Mouse (Mus musculus) mammary gland, adult 2 months (tissue): ENCODE measurements around the gene Rps25. TPM values are rescaled to one million over a fixed set of nuclear protein-coding genes. Genes with fewer than 3 reads are reported as not detected.

ENCODE experiments used
- polyA plus RNA-seq: library from polyadenylated mRNA; depleted of rRNA; stranded (reverse); fragments of >200 nt; gene quantifications from 2 replicates; pipeline ENCODE4 v1.2.3, GENCODE M21; 2012; ENCODE audit warnings: low replicate concordance; rRNA removed

Rps25 gene
- polyA plus RNA-seq: 108 and 225 TPM in 2 replicates

DNA sequence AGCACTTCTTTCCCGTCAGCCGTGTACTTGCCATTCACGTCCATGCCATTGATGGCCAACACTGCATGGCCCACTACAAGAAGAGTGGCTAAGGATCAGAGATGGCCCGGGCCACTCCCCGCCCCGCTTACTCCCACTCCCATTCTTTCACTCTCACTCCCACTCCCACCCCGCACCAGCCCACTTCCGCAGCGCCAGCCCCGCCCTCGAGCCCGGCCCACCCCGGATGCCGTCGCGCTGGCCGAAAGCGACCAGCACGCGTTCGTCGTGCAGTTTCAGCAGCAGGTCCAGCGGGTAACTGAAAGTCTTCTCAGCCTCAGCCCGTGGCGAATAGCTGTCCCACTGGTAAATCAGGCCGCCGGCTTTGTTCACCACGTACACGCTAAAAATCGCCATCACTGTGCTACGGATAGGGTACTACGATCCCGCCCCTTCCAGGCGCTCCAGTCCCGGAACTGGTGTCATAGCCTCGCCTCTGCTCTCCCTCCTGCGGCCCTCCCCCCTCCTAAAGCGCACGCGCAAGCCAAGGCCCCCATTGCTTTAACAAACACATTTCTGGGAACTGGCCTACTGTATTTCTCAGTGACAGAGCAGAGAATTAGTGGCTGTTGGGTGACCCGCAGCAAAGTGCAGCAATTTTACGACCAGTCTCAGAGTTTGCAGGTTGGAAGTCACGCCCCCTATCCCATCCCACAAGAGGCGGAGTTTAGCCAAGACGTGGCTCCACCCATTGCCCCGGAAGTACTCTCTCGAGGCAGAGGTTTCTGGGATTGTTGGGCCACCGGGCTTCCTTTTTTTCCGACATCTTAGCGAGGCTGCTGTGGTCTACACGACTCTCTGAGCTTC is at the start of gene Rps25, which contains the start of gene Trappc4:
Rps25 (plus strand) TSS at position 234 of the 846 bp plus-strand sequence.
Trappc4 (minus strand) TSS at position 695 of the 846 bp plus-strand sequence.

DNA sequence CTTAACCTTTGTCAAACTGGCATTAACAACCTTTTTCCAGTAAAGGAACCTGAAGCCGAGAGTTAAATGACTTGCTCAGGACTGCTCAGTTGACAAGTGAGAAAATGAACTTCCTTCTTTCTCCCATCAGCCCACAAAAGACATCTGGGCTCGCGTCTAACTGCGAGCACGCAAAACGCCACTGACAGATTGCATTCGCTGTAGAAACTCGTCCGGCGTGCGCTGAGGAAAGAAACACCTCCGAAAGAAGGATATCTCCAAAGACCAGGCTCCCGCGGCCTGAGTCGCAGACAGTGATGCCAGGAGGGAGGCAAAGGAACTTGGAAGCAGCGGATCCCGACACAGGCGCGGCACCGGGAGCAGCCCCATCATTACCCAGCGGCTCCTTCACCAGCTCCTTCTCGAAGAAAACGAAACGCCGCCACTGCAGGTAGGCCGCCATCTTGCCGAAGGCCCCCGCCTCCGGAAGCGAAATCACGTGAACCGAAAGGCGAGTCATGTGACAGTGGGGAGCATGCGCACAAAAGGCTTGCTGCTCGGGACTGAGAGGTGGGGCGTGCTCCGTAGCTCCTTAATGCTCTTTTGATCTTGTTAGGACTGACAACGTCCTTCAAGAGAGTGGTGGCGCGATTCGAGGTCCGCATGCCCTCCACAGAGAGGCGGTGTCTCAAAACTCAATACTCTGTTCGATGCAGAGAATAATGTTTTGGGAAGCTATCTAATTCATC is 45.6 kb upstream of the Rps25 start, which contains the start of gene Vps11:
Vps11 (minus strand) TSS at position 481 of the 728 bp plus-strand sequence.

DNA sequence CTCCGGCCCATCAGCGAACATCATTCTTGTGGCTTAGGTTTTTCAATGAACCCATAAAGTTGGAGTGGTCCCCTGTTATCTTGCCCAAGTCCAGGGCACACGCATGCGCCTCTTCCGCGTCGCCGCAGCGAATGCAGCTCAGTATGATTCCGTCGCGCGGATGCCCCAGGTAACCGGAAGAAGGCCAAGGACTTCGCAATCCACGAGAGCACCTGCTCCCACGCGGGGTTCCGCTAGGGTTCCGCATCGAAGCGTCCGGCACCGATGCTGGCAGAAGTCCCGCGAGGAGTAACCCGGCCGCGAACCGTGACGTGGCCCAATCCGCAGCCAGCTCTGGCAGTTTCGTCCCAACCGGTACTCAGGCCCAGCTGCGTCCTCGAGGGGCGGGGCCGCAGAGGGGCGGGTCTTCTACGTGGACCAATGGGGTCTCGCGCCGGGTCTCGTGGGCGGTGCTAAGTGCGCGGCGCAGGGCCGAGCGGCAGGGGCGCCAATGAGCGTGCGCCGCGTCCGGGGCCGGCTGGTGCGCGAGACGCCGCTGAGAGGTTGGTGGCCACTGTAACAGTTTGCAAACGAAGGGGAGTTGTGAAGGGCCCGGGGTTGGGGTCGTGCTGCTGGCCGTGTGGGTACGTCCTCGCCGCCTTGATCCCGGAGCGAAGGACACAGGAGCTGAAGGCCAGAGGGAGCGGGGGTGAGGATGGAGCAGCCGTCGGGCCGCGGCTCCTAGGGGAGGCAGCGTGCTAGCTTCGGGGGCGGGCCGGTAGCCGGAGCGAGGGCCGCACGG is 27.7 kb upstream of the Rps25 start, which contains the start of gene Hyou1:
Hyou1 (plus strand) TSS at position 437 of the 781 bp plus-strand sequence.

DNA sequence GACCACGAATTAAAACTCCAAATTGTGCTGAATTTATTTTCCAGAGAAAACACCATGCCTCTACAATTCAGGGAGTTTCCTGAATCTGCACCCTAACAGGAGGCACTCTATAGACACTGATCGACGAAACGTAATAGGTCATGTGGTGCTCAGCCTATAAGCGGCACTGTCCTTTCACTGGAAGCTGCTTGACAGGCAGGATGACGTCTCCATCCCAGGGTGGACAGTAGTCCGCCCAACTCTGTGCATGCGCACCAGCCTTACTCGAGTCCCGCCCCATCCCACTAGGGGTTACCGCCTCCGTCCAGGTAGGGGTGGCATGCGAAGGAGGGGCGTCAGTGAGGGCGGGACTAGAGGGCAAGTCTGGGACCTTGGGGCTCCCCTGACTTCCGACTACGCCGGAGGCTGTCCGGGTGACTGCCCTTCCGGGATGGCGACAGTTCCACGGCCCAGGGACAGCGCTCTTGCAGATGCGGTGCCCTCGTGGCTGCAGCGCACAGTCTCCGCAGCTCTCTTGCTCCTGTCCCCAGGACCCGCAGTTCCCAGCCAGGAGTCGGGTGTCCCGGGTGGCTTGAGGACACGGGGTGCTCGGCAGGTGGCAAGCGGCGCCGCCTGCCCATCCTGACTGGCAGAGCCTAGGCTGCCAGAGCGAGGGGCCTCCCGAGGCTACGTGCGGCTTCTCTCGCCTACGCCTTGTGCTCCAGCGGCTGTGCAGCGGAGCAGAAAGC is 10.1 kb upstream of the Rps25 start, which contains the start of gene Slc37a4:
Slc37a4 (plus strand) TSS at position 169 of the 728 bp plus-strand sequence.

DNA sequence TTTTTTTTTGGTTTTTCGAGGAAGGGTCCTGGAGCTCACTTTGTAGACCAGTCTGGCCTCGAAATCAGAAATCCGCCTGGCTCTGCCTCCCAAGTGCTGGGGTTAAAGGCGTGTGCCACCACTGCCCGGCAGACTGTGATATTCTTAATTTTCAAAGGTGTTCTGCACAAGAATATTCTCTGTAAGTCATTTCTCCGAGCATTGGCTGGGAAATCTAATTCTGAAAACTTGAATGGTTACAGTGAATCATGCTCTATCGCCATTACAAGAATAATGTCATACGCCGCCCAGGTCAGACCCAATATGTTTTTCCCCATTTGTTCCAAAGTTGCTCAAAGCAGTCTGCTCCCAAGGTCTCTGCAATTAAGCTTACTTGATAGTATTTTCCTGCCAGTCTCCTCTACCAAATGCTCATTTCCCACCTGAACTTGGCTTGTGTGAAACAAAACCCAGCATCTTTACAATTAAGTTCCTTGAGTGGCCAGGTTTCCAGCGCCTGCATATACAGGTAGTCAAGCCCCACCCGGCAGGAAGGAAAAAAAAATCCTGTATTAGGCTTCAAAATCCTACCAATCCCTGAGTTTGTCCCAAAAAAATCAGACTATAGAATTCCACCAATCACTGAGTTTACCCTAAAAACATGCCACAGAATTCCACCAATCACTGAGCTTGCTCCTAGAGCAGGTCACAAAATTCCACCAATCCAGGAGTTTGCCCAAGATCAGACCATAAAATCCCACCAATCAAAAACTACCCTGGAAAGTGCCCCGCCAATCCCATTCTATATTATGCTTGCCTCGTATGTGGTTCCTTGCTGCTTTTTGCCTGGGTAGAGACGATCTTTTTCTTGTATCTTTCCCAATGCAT is 11.8 kb downstream of the Rps25 start, which contains the start of gene Ccdc84:
Ccdc84 (minus strand) TSS at position 51 of the 867 bp plus-strand sequence.

DNA sequence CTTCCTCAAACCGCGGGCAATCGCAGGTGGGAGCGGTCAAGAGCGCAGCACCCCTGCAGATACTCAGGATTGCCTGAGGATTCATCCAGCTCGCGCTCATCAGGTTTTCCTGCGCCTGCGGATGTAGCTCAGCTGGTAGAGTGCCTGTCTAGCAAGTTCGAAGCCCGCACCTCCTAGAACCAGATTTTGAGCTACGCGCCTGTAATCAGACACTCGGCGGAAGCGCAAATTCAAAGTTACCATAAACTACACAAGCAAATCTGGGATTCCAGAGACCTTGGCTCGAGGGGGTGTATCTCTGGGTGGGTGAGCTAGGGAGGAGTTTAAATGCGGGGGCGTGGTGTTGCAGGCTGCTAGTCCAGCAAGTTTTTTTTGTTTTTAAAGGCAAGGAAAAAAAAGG is 34.0 kb downstream of the Rps25 start, which contains the start of gene Foxr1:
Foxr1 (minus strand) TSS at position 176 of the 400 bp plus-strand sequence.

DNA sequence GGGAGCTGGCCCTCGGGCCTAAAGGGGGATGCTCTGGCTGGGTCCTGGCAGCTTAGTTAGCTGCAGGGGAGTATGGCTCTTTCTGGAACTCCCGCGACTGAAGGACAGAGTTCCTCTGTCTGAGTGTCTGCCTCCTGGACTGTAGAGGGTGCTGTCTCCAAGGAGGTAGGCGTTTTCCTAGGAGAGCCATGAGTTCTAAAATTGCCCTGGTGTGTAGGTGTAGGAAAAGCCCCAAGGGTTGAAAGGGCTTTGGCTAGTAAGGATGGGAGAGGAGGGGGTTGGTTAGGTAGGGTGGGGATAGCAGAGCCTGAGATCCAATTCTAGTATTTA is 47.9 kb downstream of the Rps25 start, which contains the start of gene Upk2:
Upk2 (minus strand) TSS at position 86 of the 330 bp plus-strand sequence.

Other genes starting within 250 kb of the Rps25 start
- gene Cbl, start 173.1 kb upstream of the Rps25 start, polyA plus RNA-seq: 16.5 and 18.5 TPM in 2 replicates
- not detected in 2 replicates for gene Ccdc153, start 166.5 kb upstream of the Rps25 start, polyA plus RNA-seq
- gene Pdzd3, start 155.7 kb upstream of the Rps25 start, polyA plus RNA-seq: 0.18 and 0.29 TPM in 2 replicates
- gene Nlrx1, start 138.5 kb upstream of the Rps25 start, polyA plus RNA-seq: 23.6 and 24.3 TPM in 2 replicates
- gene Abcg4, start 118.5 kb upstream of the Rps25 start, polyA plus RNA-seq: 4.3 and 5.5 TPM in 2 replicates
- 25.9 and 36.6 TPM in 2 replicates for gene Hinfp, start 101.5 kb upstream of the Rps25 start, polyA plus RNA-seq
- gene C2cd2l, start 86.9 kb upstream of the Rps25 start, polyA plus RNA-seq: 59.1 and 101 TPM in 2 replicates
- gene Dpagt1, start 81.1 kb upstream of the Rps25 start, polyA plus RNA-seq: 54.1 and 77.4 TPM in 2 replicates
- gene H2afx, start 72.4 kb upstream of the Rps25 start, polyA plus RNA-seq: 39.0 and 130 TPM in 2 replicates
- 41.3 and 52.7 TPM in 2 replicates for gene Hmbs, start 62.9 kb upstream of the Rps25 start, polyA plus RNA-seq
- 26.4 and 29.7 TPM in 2 replicates for gene Vps11, start 45.5 kb upstream of the Rps25 start, polyA plus RNA-seq
- 31.4 and 39.4 TPM in 2 replicates for gene Hyou1, start 27.6 kb upstream of the Rps25 start, polyA plus RNA-seq
- 34.7 and 86.3 TPM in 2 replicates for gene Slc37a4, start 10.3 kb upstream of the Rps25 start, polyA plus RNA-seq
- 51.8 and 55.7 TPM in 2 replicates for gene Trappc4, start 461 bp downstream of the Rps25 start, polyA plus RNA-seq
- gene Ccdc84, start 11.4 kb downstream of the Rps25 start, polyA plus RNA-seq: 33.4 and 39.0 TPM in 2 replicates
- gene Foxr1, start 34.0 kb downstream of the Rps25 start, polyA plus RNA-seq: 0.22 TPM in 1 of 2 replicates, not detected in the other
- 20.9 and 24.8 TPM in 2 replicates for gene Upk2, start 47.8 kb downstream of the Rps25 start, polyA plus RNA-seq
- 47.0 and 115 TPM in 2 replicates for gene Bcl9l, start 75.7 kb downstream of the Rps25 start, polyA plus RNA-seq
- gene Cxcr5, start 154.7 kb downstream of the Rps25 start, polyA plus RNA-seq: 30.5 and 43.7 TPM in 2 replicates
- 15.0 and 19.0 TPM in 2 replicates for gene Ddx6, start 197.8 kb downstream of the Rps25 start, polyA plus RNA-seq